Mouse (Mus musculus) skeletal muscle tissue, postnatal 0 days (tissue): Measurements from ENCODE around the gene Gp1bb. TPM values are rescaled to one million over a fixed set of nuclear protein-coding genes. Genes with fewer than 3 reads are reported as not detected.

Source experiments
- polyA plus RNA-seq: library from polyadenylated mRNA; unstranded; fragments of >200 nt; fragmentation: Nextera tagmentation; extraction: Ambion mirVana; gene quantifications from 2 replicates; pipeline ENCODE4 v1.2.1, GENCODE M21; 2015

Gene Gp1bb
- polyA plus RNA-seq, result 0.12 TPM in 1 of 2 replicates, not detected in the other

DNA sequence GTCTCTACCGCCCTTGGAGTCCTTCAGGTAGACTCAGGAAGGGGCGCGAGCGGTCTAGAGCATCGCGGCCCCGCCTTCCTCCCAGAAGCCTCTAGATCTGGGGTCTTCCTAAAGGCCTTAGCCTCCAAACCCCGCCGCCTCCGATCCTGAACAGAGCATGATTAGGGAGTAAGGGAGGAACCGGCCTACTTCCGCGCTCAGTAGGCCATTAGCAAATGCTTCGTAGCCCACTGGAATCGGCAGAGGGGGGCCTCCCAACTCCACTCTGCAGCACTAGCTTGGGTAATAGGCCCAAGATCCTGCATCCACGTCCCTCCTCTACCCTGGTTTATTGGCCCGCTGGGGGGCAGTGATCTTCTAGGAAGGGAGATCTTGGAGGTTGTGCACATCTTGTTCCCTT is at the start of gene Gp1bb:
TSS of gene Gp1bb (minus strand) at position 385 of the 400 bp plus-strand sequence.

DNA sequence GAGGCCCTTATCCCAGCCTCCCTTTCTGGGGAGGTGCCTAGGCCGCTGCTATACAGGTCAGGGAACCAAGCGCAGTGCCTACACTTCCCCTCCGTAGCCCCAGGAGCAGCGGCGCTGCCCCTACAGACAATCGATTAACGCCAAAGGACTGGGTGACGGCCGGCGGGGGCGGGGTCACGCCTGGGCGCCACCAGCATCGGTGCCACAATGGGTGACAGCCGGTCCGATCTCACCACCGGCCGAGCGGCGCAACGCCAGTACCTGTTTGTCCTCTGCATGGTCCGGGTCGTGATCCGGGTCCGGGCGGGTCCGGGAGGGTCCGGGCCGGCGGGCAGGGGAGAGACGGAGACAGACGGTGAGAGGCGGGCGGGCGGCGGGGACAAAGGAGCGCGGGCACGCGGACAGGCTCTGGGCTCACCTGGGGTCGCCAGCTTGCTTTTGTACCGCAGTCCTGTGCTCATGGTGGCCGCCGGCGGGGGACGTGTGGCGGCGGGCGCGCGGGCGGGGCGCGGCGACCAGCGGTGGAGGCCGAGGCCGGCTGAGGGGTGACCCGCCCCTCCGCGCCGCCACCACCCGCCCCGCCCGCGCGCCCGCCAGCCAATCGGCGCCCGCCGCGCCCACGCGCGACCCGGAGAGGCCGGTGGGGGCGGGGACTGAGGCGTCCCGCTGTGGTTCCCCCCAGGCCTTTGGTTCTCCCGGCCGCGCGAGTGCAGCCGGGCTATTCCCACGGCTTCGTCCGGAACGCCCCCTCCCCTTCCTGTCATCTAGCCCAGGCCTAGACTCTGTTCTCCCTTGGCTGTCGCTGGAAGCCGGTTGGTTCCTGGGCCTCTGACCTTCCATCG is 7.4 kb upstream of the Gp1bb start, which contains the start of gene Sept5:
TSS of gene Sept5 (minus strand) at position 565 of the 842 bp plus-strand sequence.

DNA sequence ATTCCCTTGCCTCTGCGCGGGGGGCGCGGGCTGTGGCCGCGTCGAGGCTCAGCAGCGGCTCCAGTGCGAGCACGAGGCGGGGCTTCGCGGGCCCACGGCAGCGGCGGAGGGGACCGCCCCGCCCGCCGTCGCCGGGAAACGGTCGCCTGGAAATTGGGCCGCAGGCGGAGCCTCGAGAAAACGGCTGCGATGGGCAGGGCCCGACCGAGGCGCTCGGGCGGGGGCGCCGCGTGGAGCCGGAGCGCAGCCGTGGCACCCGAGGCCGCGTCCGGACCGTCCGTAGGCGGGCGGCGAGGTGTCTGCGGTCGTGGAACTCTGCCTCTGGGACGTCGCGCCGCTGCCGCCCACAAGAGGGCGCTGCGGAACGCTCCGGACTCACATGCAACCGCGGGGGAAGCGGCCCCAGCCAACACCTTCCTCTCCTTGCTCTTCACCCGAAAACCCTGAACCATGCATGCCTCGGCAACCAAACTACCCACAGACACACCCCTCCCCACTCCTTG is 4.2 kb upstream of the Gp1bb start, which contains the start of gene Gm49601:
TSS of gene Gm49601 (minus strand) at position 52 of the 503 bp plus-strand sequence.

DNA sequence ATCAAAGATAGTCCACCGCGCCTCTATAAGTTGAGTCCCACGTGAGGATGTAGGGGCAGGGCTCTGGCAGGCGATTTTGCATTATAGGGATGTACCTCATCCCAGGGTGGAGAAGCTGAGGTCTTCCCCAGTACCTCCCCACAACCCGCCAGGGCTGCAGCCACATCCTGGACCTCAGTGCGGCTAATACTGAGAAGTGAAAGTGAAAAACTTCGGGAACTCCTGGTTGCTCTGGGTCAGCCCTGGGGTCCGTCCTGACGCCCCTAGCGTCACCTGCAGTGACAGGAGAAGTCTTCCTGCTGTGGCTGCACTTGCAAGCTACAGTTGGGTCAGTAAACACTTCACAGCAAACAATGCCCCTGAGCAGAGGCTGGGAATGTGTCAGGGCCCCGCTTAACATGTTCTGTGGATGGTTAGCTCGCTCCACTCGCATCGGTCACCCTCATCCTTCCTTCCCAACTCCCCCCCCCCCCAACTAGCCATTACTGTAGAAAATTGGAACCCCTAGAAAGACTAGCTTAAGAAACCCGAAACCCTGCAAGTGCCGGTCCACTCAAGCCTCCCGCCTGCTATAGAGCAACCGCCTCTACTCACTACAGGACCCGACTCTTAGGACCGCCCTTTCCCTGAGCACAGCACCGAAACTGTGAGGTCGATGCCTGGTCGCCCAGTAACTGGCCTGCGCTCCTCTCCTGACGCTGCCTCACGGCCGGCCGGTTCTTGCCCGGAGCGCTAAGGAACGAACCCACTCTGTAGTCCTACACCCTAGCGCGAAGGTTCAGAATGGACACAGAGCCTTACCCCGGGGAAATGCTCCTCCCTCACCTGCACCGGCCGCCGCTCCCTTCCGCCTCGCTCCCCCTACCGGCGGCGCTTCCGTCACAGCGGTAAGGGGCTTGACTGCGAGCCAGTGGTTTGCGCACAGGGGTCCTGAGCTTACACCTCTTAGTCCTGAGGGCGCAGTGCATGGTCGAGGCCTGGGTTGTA is 32.1 kb downstream of the Gp1bb start, which contains the start of gene Tbx1:
TSS of gene Tbx1 (minus strand) at position 868 of the 987 bp plus-strand sequence.

Other genes starting within 250 kb of the Gp1bb start
- 19.4 and 20.9 TPM in 2 replicates for gene Txnrd2, start 196.0 kb downstream of the Gp1bb start, polyA plus RNA-seq
- gene Comt, start 195.6 kb downstream of the Gp1bb start, polyA plus RNA-seq, result 111 and 116 TPM in 2 replicates
- 4.8 and 6.1 TPM in 2 replicates for gene Gnb1l, start 123.7 kb downstream of the Gp1bb start, polyA plus RNA-seq
- 0.93 and 1.5 TPM in 2 replicates for gene Rtl10, start 123.5 kb downstream of the Gp1bb start, polyA plus RNA-seq
- gene Tbx1, start 31.7 kb downstream of the Gp1bb start, polyA plus RNA-seq, result 7.9 and 8.3 TPM in 2 replicates
- gene Gm49601, start 4.0 kb upstream of the Gp1bb start, polyA plus RNA-seq, result 0.27 and 0.34 TPM in 2 replicates
- 2.4 and 5.8 TPM in 2 replicates for gene Sept5, start 7.6 kb upstream of the Gp1bb start, polyA plus RNA-seq
- 77.3 and 87.5 TPM in 2 replicates for gene Cldn5, start 154.4 kb upstream of the Gp1bb start, polyA plus RNA-seq
- 47.0 and 52.0 TPM in 2 replicates for gene Ufd1, start 189.4 kb upstream of the Gp1bb start, polyA plus RNA-seq
- 7.6 and 8.9 TPM in 2 replicates for gene Cdc45, start 189.6 kb upstream of the Gp1bb start, polyA plus RNA-seq
- gene 2510002D24Rik, start 214.2 kb upstream of the Gp1bb start, polyA plus RNA-seq, result 24.1 and 24.2 TPM in 2 replicates
- gene Gm28539, start 214.2 kb upstream of the Gp1bb start, polyA plus RNA-seq, result not detected in 2 replicates